Mouse (Mus musculus): ENCODE measurements at regions not wholly inside any gene's neighbourhood (a gene's known extent, or its start where the extent isn't known, plus 50 kb on each side); places are given as distances from the start of the nearest gene placed in this dataset.

DNA sequence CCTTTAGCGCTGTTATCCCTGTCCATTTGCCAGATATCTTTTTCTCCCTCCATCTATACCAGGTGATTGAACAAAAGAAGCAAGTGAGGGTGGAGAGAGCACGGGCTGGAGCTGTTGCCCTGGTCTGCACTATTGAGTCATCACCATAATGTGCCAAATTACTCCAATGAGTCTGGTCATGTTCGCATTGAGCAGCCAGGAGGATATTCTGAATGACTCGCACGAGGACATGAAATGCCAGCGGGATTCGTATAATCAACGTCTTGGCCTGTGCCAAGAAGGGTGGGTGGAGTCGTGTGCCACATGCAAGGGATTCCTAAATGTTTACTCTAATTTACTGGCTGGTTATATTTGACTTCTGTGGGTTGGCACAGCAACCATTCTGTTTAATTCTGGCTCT, 159.7 kb upstream of the Bmp2 start:
- no peaks in the 10 kb centered on the region for H3K27me3 ChIP-seq (ENCODE audit: control insufficient read depth, insufficient read depth, low read length)
- H3K4me3 ChIP-seq (ENCODE audit: control insufficient read depth, low read depth, low read length): no peak overlapping the region
- no peaks in the 10 kb centered on the region for H3K36me3 ChIP-seq (ENCODE audit: control insufficient read depth, insufficient read depth, low read length)
- TF ChIP-seq POLR2A (IDR thresholded peaks at IDR 0.05; ENCODE audit: control insufficient read depth, low read depth, low read length): no peak
- no peak for TF ChIP-seq CTCF (IDR thresholded peaks at IDR 0.05; ENCODE audit: control insufficient read depth, insufficient read depth, insufficient replicate concordance, low read depth, low read length)
- H3K4me1 ChIP-seq (ENCODE audit: control insufficient read depth, insufficient read depth, low read length): no peaks in the 10 kb centered on the region
- no peak overlapping the region for H3K27ac ChIP-seq (ENCODE audit: control insufficient read depth, insufficient read depth, low read depth, low read length)

DNA sequence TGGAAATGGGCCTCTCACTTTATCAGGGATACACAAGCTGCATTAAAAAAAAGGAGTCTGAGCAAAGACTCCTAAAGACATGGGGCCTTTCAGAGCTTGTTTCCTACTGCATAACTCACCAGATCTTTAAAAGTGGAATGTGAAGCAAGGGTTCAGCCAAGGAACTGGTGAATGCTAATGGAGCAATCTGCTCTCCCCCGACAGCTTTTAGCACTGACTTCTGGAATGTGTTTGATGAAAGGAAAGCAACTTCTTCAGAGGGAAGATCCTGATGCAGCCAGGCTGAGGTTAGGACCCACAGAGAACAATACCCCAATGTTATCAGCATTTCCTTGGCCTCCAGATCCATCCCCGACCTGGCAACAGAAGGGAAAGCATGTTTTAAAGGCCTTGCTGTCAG, 154.4 kb upstream of the Bmp2 start:
- Histone ChIP-seq H3K27ac (ENCODE audit: control insufficient read depth, insufficient read depth, low read depth, low read length) (no peak overlapping the region), H3K27me3 (ENCODE audit: control insufficient read depth, insufficient read depth, low read length) (no peaks in the 10 kb centered on the region), H3K36me3 (ENCODE audit: control insufficient read depth, insufficient read depth, low read length) (no peaks in the 10 kb centered on the region), H3K4me3 (ENCODE audit: control insufficient read depth, low read depth, low read length) (no peak overlapping the region), H3K4me1 (ENCODE audit: control insufficient read depth, insufficient read depth, low read length) (no peaks in the 10 kb centered on the region)
- no peak for TF ChIP-seq CTCF (IDR thresholded peaks at IDR 0.05; ENCODE audit: control insufficient read depth, insufficient read depth, insufficient replicate concordance, low read depth, low read length)
- TF ChIP-seq POLR2A (IDR thresholded peaks at IDR 0.05; ENCODE audit: control insufficient read depth, low read depth, low read length): no peak

DNA sequence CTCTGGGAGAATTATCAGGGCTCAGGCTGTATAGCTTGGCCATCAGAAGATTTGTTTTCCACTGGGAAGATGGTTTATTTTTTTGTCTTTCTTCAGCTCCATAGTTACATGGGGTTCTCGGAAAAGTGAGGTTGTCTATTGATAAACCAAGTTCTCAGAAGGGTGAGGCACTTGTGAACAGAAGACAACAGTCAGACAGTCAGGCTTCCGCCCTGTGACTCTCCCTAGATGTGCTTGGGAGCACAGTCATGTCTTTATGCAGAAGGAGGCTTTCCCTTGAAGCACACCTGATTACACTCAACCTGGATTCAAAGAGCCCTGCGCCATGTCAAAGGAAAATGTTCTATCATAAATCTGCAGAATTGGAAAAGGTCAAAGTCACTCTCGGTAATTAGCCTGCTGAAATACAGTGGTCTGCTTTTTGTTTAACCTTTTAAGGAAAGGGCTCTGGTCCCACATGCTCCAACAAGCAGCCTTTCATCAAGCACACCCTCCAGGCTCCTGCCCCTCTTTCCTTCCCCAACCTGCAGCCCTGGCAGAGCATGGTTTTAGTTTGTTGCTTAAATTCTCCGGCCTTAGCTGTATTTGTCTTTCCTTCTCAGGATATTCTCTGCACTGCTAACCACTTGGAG, 152.8 kb upstream of the Bmp2 start:
- H3K27me3 ChIP-seq (ENCODE audit: control insufficient read depth, insufficient read depth, low read length): no peaks in the 10 kb centered on the region
- no peaks in the 10 kb centered on the region for H3K4me1 ChIP-seq (ENCODE audit: control insufficient read depth, insufficient read depth, low read length)
- no peak overlapping the region for H3K4me3 ChIP-seq (ENCODE audit: control insufficient read depth, low read depth, low read length)
- no peak for TF ChIP-seq POLR2A (IDR thresholded peaks at IDR 0.05; ENCODE audit: control insufficient read depth, low read depth, low read length)
- TF ChIP-seq CTCF (IDR thresholded peaks at IDR 0.05; ENCODE audit: control insufficient read depth, insufficient read depth, insufficient replicate concordance, low read depth, low read length): no peak
- H3K27ac ChIP-seq (ENCODE audit: control insufficient read depth, insufficient read depth, low read depth, low read length): no peak overlapping the region
- H3K36me3 ChIP-seq (ENCODE audit: control insufficient read depth, insufficient read depth, low read length): no peaks in the 10 kb centered on the region

DNA sequence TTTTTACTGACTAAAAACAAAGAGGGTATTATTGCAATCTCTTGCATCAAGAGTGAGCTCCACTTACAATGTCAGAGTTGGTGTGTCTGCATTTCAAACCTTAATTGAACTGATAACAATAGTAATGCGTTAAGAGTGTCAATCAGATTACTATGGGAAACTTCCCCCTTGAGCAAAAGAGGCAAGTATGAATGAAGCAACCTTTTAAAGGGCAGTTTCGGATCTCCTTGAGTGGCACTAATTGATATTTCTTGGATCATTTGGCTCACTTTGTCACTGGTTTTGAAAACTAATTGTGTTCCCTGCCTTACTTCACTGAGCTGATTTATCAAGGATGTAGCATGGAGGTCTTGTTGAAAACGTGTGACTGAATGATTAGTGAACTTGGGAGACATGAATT, 151.0 kb upstream of the Bmp2 start:
- H3K36me3 ChIP-seq (ENCODE audit: control insufficient read depth, insufficient read depth, low read length): no peaks in the 10 kb centered on the region
- H3K4me3 ChIP-seq (ENCODE audit: control insufficient read depth, low read depth, low read length): no peak overlapping the region
- no peaks in the 10 kb centered on the region for H3K27me3 ChIP-seq (ENCODE audit: control insufficient read depth, insufficient read depth, low read length)
- H3K27ac ChIP-seq (ENCODE audit: control insufficient read depth, insufficient read depth, low read depth, low read length): no peak overlapping the region
- no peaks in the 10 kb centered on the region for H3K4me1 ChIP-seq (ENCODE audit: control insufficient read depth, insufficient read depth, low read length)
- TF ChIP-seq CTCF (IDR thresholded peaks at IDR 0.05; ENCODE audit: control insufficient read depth, insufficient read depth, insufficient replicate concordance, low read depth, low read length) (no peak), POLR2A (IDR thresholded peaks at IDR 0.05; ENCODE audit: control insufficient read depth, low read depth, low read length) (no peak)

DNA sequence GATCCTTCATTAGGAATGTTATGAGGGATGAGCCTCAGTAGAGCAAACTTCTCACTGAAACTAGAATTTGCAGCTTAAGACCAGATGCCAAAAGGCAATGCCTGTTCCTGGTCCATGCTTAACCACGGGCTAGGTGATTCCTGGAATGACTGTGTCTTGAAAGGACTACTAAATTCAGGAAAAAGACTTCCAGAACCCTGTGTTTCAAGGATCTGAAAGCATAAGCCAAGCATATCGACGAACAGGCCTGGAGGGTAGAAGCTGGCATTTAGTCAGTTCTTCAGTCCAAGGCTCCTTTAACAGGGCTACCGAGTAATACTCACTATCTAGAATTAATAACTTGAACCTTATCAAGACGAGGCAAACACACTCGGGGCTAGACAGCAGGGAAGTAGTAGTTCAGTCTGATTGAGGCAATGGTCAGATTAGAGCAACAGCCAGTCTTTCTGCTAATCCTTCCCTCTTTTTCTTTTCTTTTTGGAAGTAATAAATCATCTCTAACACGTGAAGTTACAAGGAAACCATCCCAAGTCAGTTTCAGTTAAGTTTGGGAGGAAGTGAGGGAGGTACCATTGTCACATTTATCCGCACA, 134.9 kb upstream of the Bmp2 start:
- Histone ChIP-seq H3K4me1 (ENCODE audit: control insufficient read depth, insufficient read depth, low read length) (no peaks in the 10 kb centered on the region), H3K27me3 (ENCODE audit: control insufficient read depth, insufficient read depth, low read length) (no peaks in the 10 kb centered on the region), H3K36me3 (ENCODE audit: control insufficient read depth, insufficient read depth, low read length) (no peaks in the 10 kb centered on the region), H3K27ac (ENCODE audit: control insufficient read depth, insufficient read depth, low read depth, low read length) (no peak overlapping the region), H3K4me3 (ENCODE audit: control insufficient read depth, low read depth, low read length) (no peak overlapping the region)
- no peak for TF ChIP-seq POLR2A (IDR thresholded peaks at IDR 0.05; ENCODE audit: control insufficient read depth, low read depth, low read length)
- no peak for TF ChIP-seq CTCF (IDR thresholded peaks at IDR 0.05; ENCODE audit: control insufficient read depth, insufficient read depth, insufficient replicate concordance, low read depth, low read length)

DNA sequence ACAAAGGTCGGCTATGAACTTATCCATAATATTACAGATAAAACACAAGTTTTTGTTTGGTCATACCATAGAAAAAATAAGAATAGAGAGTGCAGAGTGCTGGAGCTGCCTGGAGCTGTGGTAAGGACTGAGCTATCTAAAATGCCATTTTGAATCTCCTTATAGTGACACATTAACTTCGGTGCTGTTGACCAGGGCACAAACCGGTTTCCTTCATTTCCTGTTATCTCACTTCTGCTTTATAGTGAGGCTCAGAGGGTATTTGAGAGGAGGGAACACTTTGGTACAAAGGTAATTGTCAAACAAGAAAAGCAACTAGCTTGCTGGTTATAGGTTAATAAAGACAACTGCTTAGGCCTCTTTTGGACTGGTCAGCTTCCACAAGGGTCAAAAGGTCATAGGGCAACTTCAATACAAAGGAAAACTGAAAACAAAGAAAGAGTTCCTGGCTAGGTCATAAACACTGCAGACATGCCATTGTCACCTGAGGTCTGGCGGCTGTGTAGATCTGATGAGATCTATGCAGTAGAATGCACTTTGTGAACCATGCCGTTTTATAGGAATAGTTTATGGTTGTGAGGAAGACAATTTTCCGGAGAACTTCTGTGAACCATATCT, 132.2 kb upstream of the Bmp2 start:
- TF ChIP-seq POLR2A (IDR thresholded peaks at IDR 0.05; ENCODE audit: control insufficient read depth, low read depth, low read length) (no peak), CTCF (IDR thresholded peaks at IDR 0.05; ENCODE audit: control insufficient read depth, insufficient read depth, insufficient replicate concordance, low read depth, low read length) (no peak)
- H3K36me3 ChIP-seq (ENCODE audit: control insufficient read depth, insufficient read depth, low read length): no peaks in the 10 kb centered on the region
- H3K27me3 ChIP-seq (ENCODE audit: control insufficient read depth, insufficient read depth, low read length): no peaks in the 10 kb centered on the region
- H3K27ac ChIP-seq (ENCODE audit: control insufficient read depth, insufficient read depth, low read depth, low read length): no peak overlapping the region
- H3K4me3 ChIP-seq (ENCODE audit: control insufficient read depth, low read depth, low read length): no peak overlapping the region
- no peaks in the 10 kb centered on the region for H3K4me1 ChIP-seq (ENCODE audit: control insufficient read depth, insufficient read depth, low read length)

DNA sequence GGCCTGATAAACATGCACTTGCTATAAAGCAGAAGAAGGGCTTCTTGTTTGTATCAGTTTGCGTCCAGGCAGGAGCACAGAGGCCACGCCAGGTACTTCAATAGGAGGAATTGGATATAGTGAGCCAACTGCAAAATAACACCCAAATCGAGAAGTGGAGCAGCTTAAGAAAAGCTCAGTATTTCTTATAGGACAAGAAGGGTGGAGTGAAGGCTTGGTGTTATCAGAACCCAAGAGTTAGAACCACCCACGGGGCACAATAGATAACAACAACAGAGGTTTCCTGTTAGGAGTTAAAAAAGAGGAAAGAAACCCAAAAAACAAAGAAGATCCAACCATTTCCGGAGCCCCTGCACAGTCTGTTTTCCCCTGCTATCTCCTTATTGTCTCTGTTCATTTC, 126.4 kb upstream of the Bmp2 start:
- Histone ChIP-seq H3K27me3 (ENCODE audit: control insufficient read depth, insufficient read depth, low read length) (no peaks in the 10 kb centered on the region), H3K27ac (ENCODE audit: control insufficient read depth, insufficient read depth, low read depth, low read length) (no peak overlapping the region), H3K4me3 (ENCODE audit: control insufficient read depth, low read depth, low read length) (no peak overlapping the region), H3K36me3 (ENCODE audit: control insufficient read depth, insufficient read depth, low read length) (no peaks in the 10 kb centered on the region), H3K4me1 (ENCODE audit: control insufficient read depth, insufficient read depth, low read length) (no peaks in the 10 kb centered on the region)
- no peak for TF ChIP-seq CTCF (IDR thresholded peaks at IDR 0.05; ENCODE audit: control insufficient read depth, insufficient read depth, insufficient replicate concordance, low read depth, low read length)
- no peak for TF ChIP-seq POLR2A (IDR thresholded peaks at IDR 0.05; ENCODE audit: control insufficient read depth, low read depth, low read length)

Measured in testis, adult 2 months (tissue).